19 mouse cellular contexts compared by ENCODE assay signal in genomic region chr2:76970204-76970603, GRCm38 (mm10). TPM values are rescaled to one million over a fixed set of nuclear protein-coding genes. Genes with fewer than 3 reads are reported as not detected.
DNase-seq lines count a peak whose midpoint lies in the region; ATAC-seq and TF ChIP-seq lines count a peak whose summit lies in the region.
"Had no signal": no experiment of that assay in that cellular context is flagged by ENCODE, and none has a peak within 500 bp of the region (broad histone marks: within the 10 kb centered on the region; RNA-seq: fewer than 3 reads in every experiment).

No protein-coding gene starts in this region.

- H3K27me3 ChIP-seq in heart, adult 2 months (ENCODE audit: control insufficient read depth, insufficient read depth, low read length) = no peaks in the 10 kb centered on the region
- H3K27me3 ChIP-seq in heart, embryonic 13.5 days (replicated peaks) = no peaks in the 10 kb centered on the region
- no peaks in the 10 kb centered on the region for H3K27me3 ChIP-seq in heart, embryonic 14.5 days (ENCODE audit: control insufficient read depth, insufficient read depth, low read length)
- H3K27me3 ChIP-seq in heart, embryonic 16.5 days (ENCODE audit: control insufficient read depth, insufficient read depth, low read length) = no peaks in the 10 kb centered on the region
- H3K27me3 ChIP-seq: forebrain, embryonic 13.5 days; hindbrain, embryonic 13.5 days had no signal

- TF ChIP-seq POLR2A in heart, adult 2 months (IDR thresholded peaks at IDR 0.05; ENCODE audit: insufficient read depth, low read depth, low read length) = peak; percentile 57

- H3K4me3 ChIP-seq in heart, adult 2 months = peak overlapping the region; percentile 10; the same call in 1 of the 2 replicates
- H3K4me3 ChIP-seq in heart, embryonic 13.5 days = peak overlapping the region; percentile 1; the same call in 1 of the 2 replicates
- no peak overlapping the region for H3K4me3 ChIP-seq in heart, embryonic 14.5 days (ENCODE audit: control insufficient read depth in 1 of 2, insufficient read depth in 1 of 2, low read depth in 1 of 2, low read length in 2 of 2)
- H3K4me3 ChIP-seq in heart, embryonic 16.5 days (ENCODE audit: low read length) = 0 out of 2 replicates have a peak overlapping the region, but pooled peaks have one; percentile 1
- H3K4me3 ChIP-seq: embryonic facial prominence, embryonic 10.5 days; forebrain, embryonic 13.5 days; hindbrain, embryonic 13.5 days had no signal

- 23% methylated on average over 6 of the region's 6 CpGs for WGBS in heart, adult 2 months
- 27% methylated on average over 6 of the region's 6 CpGs for WGBS in heart, embryonic 13.5 days
- 15% methylated on average over 6 of the region's 6 CpGs for WGBS in heart, embryonic 14.5 days
- 18% methylated on average over 6 of the region's 6 CpGs for WGBS in heart, embryonic 16.5 days

- peak overlapping the region; percentile 45 for H3K4me2 ChIP-seq in heart, embryonic 13.5 days
- peak overlapping the region; percentile 35 for H3K4me2 ChIP-seq in heart, embryonic 14.5 days (ENCODE audit: low read length)
- peak overlapping the region; percentile 47 for H3K4me2 ChIP-seq in heart, embryonic 16.5 days (ENCODE audit: low read depth, low read length)
- H3K4me2 ChIP-seq: forebrain, embryonic 13.5 days; hindbrain, embryonic 13.5 days had no signal

- TF ChIP-seq CTCF in heart, adult 2 months (IDR thresholded peaks at IDR 0.05) = no peak

- peaks cover 41% of the 10 kb centered on the region for H3K36me3 ChIP-seq in heart, adult 2 months (ENCODE audit: control insufficient read depth, insufficient read depth, low read length)
- H3K36me3 ChIP-seq in heart, embryonic 13.5 days = peaks cover 90% of the 10 kb centered on the region
- H3K36me3 ChIP-seq in heart, embryonic 14.5 days (ENCODE audit: control insufficient read depth, insufficient read depth, low read length) = peaks cover 100% of the 10 kb centered on the region
- H3K36me3 ChIP-seq in heart, embryonic 16.5 days (ENCODE audit: control insufficient read depth, insufficient read depth) = peaks cover 53% of the 10 kb centered on the region
- H3K36me3 ChIP-seq: embryonic facial prominence, embryonic 10.5 days; hindbrain, embryonic 13.5 days had no signal

- TF ChIP-seq EP300 in heart, adult 2 months (IDR thresholded peaks at IDR 0.05; ENCODE audit: insufficient read depth, low read depth, low read length) = 0 out of 2 replicates have a peak, but pooled peaks have one; percentile 73

- no peak for ATAC-seq in heart, embryonic 13.5 days (ENCODE audit: extremely low read depth, insufficient number of reproducible peaks, low FRiP score, low TSS enrichment)
- peak; percentile 64; the same call in 1 of the 2 replicates for ATAC-seq in heart, embryonic 14.5 days (ENCODE audit: insufficient number of reproducible peaks, insufficient read depth, low FRiP score, low read depth)
- peak; percentile 61 for ATAC-seq in heart, embryonic 16.5 days (replicated peaks; ENCODE audit: extremely low read depth, insufficient read depth, low FRiP score)

- H3K9ac ChIP-seq in heart, adult 2 months (ENCODE audit: low read depth, low read length) = no peak overlapping the region
- H3K9ac ChIP-seq in heart, embryonic 13.5 days = peak overlapping the region; percentile 51; the same call in 1 of the 2 replicates
- peak overlapping the region; percentile 60 for H3K9ac ChIP-seq in heart, embryonic 14.5 days (ENCODE audit: low read length)
- H3K9ac ChIP-seq in heart, embryonic 16.5 days (ENCODE audit: low read length) = peak overlapping the region; percentile 34
- H3K9ac ChIP-seq: forebrain, embryonic 13.5 days; hindbrain, embryonic 13.5 days had no signal

- H3K4me1 ChIP-seq in heart, adult 2 months (ENCODE audit: control insufficient read depth, insufficient read depth, low read length) = no peaks in the 10 kb centered on the region; the same call in 1 of the 2 replicates
- H3K4me1 ChIP-seq in heart, embryonic 13.5 days = peaks cover 54% of the 10 kb centered on the region
- H3K4me1 ChIP-seq in heart, embryonic 14.5 days (ENCODE audit: control insufficient read depth in 2 of 2, insufficient read depth in 2 of 2, low read length in 2 of 2) = peaks cover 11 to 25% of the 10 kb centered on the region in 2 experiments
- peaks cover 28% of the 10 kb centered on the region for H3K4me1 ChIP-seq in heart, embryonic 16.5 days (ENCODE audit: control insufficient read depth, insufficient read depth, low read length)
- H3K4me1 ChIP-seq: embryonic facial prominence, embryonic 10.5 days; forebrain, embryonic 13.5 days; hindbrain, embryonic 13.5 days had no signal

- no peaks in the 10 kb centered on the region for H3K79me2 ChIP-seq in heart, adult 2 months (replicated peaks; ENCODE audit: control insufficient read depth, insufficient read depth, low read length)

- H3K27ac ChIP-seq in heart, adult 2 months = peak overlapping the region; percentile 64
- H3K27ac ChIP-seq in heart, embryonic 13.5 days (replicated peaks) = peak overlapping the region; percentile 73
- peak overlapping the region; percentile 62 to 72; a peak in 3 of 4 replicates for H3K27ac ChIP-seq in heart, embryonic 14.5 days (replicated peaks in 1 of 2; ENCODE audit: control insufficient read depth in 1 of 2, insufficient read depth in 1 of 2, low read depth in 2 of 2, low read length in 2 of 2)
- H3K27ac ChIP-seq in heart, embryonic 16.5 days (ENCODE audit: low read length) = peak overlapping the region; percentile 74
- H3K27ac ChIP-seq: embryonic facial prominence, embryonic 10.5 days; forebrain, embryonic 13.5 days; hindbrain, embryonic 13.5 days; hindbrain, postnatal 0 days had no signal

- no peaks in the 10 kb centered on the region for H3K9me3 ChIP-seq in heart, embryonic 13.5 days
- no peaks in the 10 kb centered on the region for H3K9me3 ChIP-seq in heart, embryonic 14.5 days (ENCODE audit: control insufficient read depth, low read length)
- H3K9me3 ChIP-seq in heart, embryonic 16.5 days (replicated peaks; ENCODE audit: control insufficient read depth, low read length) = no peaks in the 10 kb centered on the region
- H3K9me3 ChIP-seq: embryonic facial prominence, embryonic 10.5 days; forebrain, embryonic 13.5 days; hindbrain, embryonic 13.5 days had no signal

- DNase-seq in heart, adult 2 months = no peak
- DNase-seq in heart, postnatal 25 days (ENCODE audit: low spot score) = no peak
- DNase-seq in heart, adult 8-10 months (ENCODE audit: low spot score) = no peak
- no peak for DNase-seq in left cerebral cortex, adult 11 months (ENCODE audit: low spot score)
- no peak for DNase-seq in thymus, postnatal 14 days
- DNase-seq: adrenal gland, adult 2 months; adrenal gland, postnatal 25 days; cerebellum, adult 18-20 months; cerebellum, adult 9-11 months; cerebellum, postnatal 36 days; gastrocnemius, postnatal 36 days; kidney, adult 11 months had no signal

- intact Hi-C loops in heart, adult 2 months (cut with DNase I) = loop anchor here (2.0 kb wide), 1 partner anchor 373 kb away; no protein-coding TSS in a partner anchor
- intact Hi-C loops in heart, postnatal 25 days (cut with DNase I) = loop anchor here (2.0 to 10.0 kb wide), 3 partner anchors 235 to 737 kb away; no protein-coding TSS in a partner anchor

RNA-seq across cellular contexts. Expression of gene Ttn, which starts 12.1 kb away (rescaled TPM):
- total RNA-seq in heart, adult 2 months (2021) = 1,000 to 10,000 TPM; 2,567 to 3,090 TPM
- 88.4 and 181 TPM in 2 replicates for polyA plus RNA-seq in heart, adult 2 months (2012; rRNA removed)
- 1,000 to 10,000 TPM; 2,867 to 3,123 TPM for total RNA-seq in heart, postnatal 25 days (2021)
- polyA plus RNA-seq in heart, embryonic 13.5 days (2015; fragmentation: Nextera tagmentation; extraction: Ambion mirVana) = 426 and 512 TPM in 2 replicates
- 1,000 to 10,000 TPM; 3,102 to 4,099 (median 3,503) TPM for total RNA-seq in heart, adult 8-10 months (2022)
- 706 and 736 TPM in 2 replicates for polyA plus RNA-seq in heart, embryonic 14.5 days (2014; fragmentation: Nextera tagmentation; extraction: Ambion mirVana)
- polyA plus RNA-seq in heart, embryonic 16.5 days (2015; fragmentation: Nextera tagmentation; extraction: Ambion mirVana) = 717 and 788 TPM in 2 replicates

Comparison
In these comparisons a context has a peak if more than half of its experiments do, and no peak if none do; other contexts are left out.
1. H3K4me3 ChIP-seq: peak in heart, adult 2 months (single experiment), heart, embryonic 13.5 days (single experiment) and heart, embryonic 16.5 days (single experiment); none in heart, embryonic 14.5 days (0 of 2).
2. Peak in every context shown above with its lines, with median percentiles within 50 percentile points of each other: H3K27ac ChIP-seq and H3K4me2 ChIP-seq.